Mouse (Mus musculus): ENCODE measurements at regions not wholly inside any gene's neighbourhood (a gene's known extent, or its start where the extent isn't known, plus 50 kb on each side); places are given as distances from the start of the nearest gene placed in this dataset.

- Histone ChIP-seq H3K36me3 (replicated peaks) (no peaks in the 10 kb centered on the region), H3K27me3 (ENCODE audit: insufficient read depth, low read length) (no peaks in the 10 kb centered on the region), H3K4me3 (ENCODE audit: low read depth, low read length) (no peak overlapping the region), H3K9me3 (replicated peaks) (0 out of 2 replicates have a peak, but pooled peaks cover 6% of the 10 kb centered on the region), H3K4me1 (ENCODE audit: insufficient read depth, low read depth, low read length) (no peaks in the 10 kb centered on the region)
- no peak for TF ChIP-seq TAL1 (conservative IDR thresholded peaks at IDR 0.05; ENCODE audit: low read depth, low read length)
- no peak for TF ChIP-seq POLR2AphosphoS5 (IDR thresholded peaks at IDR 0.05; ENCODE audit: insufficient replicate concordance, low read depth, low read length)
- no peak for TF ChIP-seq CTCF (IDR thresholded peaks at IDR 0.05; ENCODE audit: low read depth, low read length)
- no peak for TF ChIP-seq GATA1 (IDR thresholded peaks at IDR 0.05; ENCODE audit: borderline replicate concordance, low read length)
- no peak for TF ChIP-seq GATA2 (IDR thresholded peaks at IDR 0.05; ENCODE audit: borderline replicate concordance, low read depth, low read length)
- ATAC-seq (ENCODE audit: extremely low read depth, insufficient number of reproducible peaks, low FRiP score, poor library complexity, severe bottlenecking), result no peak
- DNase-seq (ENCODE audit: low spot score), result no peak
Observed at GRCm38 (mm10) chr16:77537351-77537750, 64.5 kb downstream of the Gm11146 start.

- Histone ChIP-seq H3K9me3 (replicated peaks) (0 out of 2 replicates have a peak, but pooled peaks cover 6% of the 10 kb centered on the region), H3K36me3 (replicated peaks) (no peaks in the 10 kb centered on the region), H3K4me3 (ENCODE audit: low read depth, low read length) (no peak overlapping the region), H3K4me1 (ENCODE audit: insufficient read depth, low read depth, low read length) (no peaks in the 10 kb centered on the region), H3K27me3 (ENCODE audit: insufficient read depth, low read length) (no peaks in the 10 kb centered on the region)
- no peak for DNase-seq (ENCODE audit: low spot score)
- TF ChIP-seq POLR2AphosphoS5 (IDR thresholded peaks at IDR 0.05; ENCODE audit: insufficient replicate concordance, low read depth, low read length) (no peak), GATA1 (IDR thresholded peaks at IDR 0.05; ENCODE audit: borderline replicate concordance, low read length) (no peak)
- ATAC-seq (ENCODE audit: extremely low read depth, insufficient number of reproducible peaks, low FRiP score, poor library complexity, severe bottlenecking), result no peak
Observed at GRCm38 (mm10) chr16:77536746-77537145, 65.1 kb downstream of the Gm11146 start.

GRCm38 (mm10) chr16:77536314-77536713, 65.6 kb downstream of the Gm11146 start:
- Histone ChIP-seq H3K9me3 (replicated peaks) (0 out of 2 replicates have a peak, but pooled peaks cover 6% of the 10 kb centered on the region), H3K27me3 (ENCODE audit: insufficient read depth, low read length) (no peaks in the 10 kb centered on the region), H3K4me1 (ENCODE audit: insufficient read depth, low read depth, low read length) (no peaks in the 10 kb centered on the region), H3K4me3 (ENCODE audit: low read depth, low read length) (no peak overlapping the region), H3K36me3 (replicated peaks) (no peaks in the 10 kb centered on the region)
- TF ChIP-seq GATA2 (IDR thresholded peaks at IDR 0.05; ENCODE audit: borderline replicate concordance, low read depth, low read length) (no peak), GATA1 (IDR thresholded peaks at IDR 0.05; ENCODE audit: borderline replicate concordance, low read length) (no peak), TAL1 (conservative IDR thresholded peaks at IDR 0.05; ENCODE audit: low read depth, low read length) (no peak), CTCF (IDR thresholded peaks at IDR 0.05; ENCODE audit: low read depth, low read length) (no peak), POLR2AphosphoS5 (IDR thresholded peaks at IDR 0.05; ENCODE audit: insufficient replicate concordance, low read depth, low read length) (no peak)
- DNase-seq (ENCODE audit: low spot score) (no peak), ATAC-seq (ENCODE audit: extremely low read depth, insufficient number of reproducible peaks, low FRiP score, poor library complexity, severe bottlenecking) (no peak)

GRCm38 (mm10) chr16:77535021-77535420, 66.9 kb downstream of the Gm11146 start:
- no peak for TF ChIP-seq CTCF (IDR thresholded peaks at IDR 0.05; ENCODE audit: low read depth, low read length)
- no peak for TF ChIP-seq POLR2AphosphoS5 (IDR thresholded peaks at IDR 0.05; ENCODE audit: insufficient replicate concordance, low read depth, low read length)
- no peak for TF ChIP-seq GATA2 (IDR thresholded peaks at IDR 0.05; ENCODE audit: borderline replicate concordance, low read depth, low read length)
- TF ChIP-seq TAL1 (conservative IDR thresholded peaks at IDR 0.05; ENCODE audit: low read depth, low read length), result no peak
- no peak for TF ChIP-seq GATA1 (IDR thresholded peaks at IDR 0.05; ENCODE audit: borderline replicate concordance, low read length)
- H3K4me3 ChIP-seq (ENCODE audit: low read depth, low read length), result no peak overlapping the region
- no peak for ATAC-seq (ENCODE audit: extremely low read depth, insufficient number of reproducible peaks, low FRiP score, poor library complexity, severe bottlenecking)
- DNase-seq (ENCODE audit: low spot score), result no peak
- no peaks in the 10 kb centered on the region for H3K36me3 ChIP-seq (replicated peaks)
- 0 out of 2 replicates have a peak, but pooled peaks cover 6% of the 10 kb centered on the region for H3K9me3 ChIP-seq (replicated peaks)
- no peaks in the 10 kb centered on the region for H3K4me1 ChIP-seq (ENCODE audit: insufficient read depth, low read depth, low read length)
- no peaks in the 10 kb centered on the region for H3K27me3 ChIP-seq (ENCODE audit: insufficient read depth, low read length)

GRCm38 (mm10) chr16:77531596-77531995, 70.3 kb downstream of the Gm11146 start:
- no peak for ATAC-seq (ENCODE audit: extremely low read depth, insufficient number of reproducible peaks, low FRiP score, poor library complexity, severe bottlenecking)
- H3K4me1 ChIP-seq (ENCODE audit: insufficient read depth, low read depth, low read length), result no peaks in the 10 kb centered on the region
- no peak overlapping the region for H3K4me3 ChIP-seq (ENCODE audit: low read depth, low read length)
- TF ChIP-seq GATA2 (IDR thresholded peaks at IDR 0.05; ENCODE audit: borderline replicate concordance, low read depth, low read length), result no peak
- TF ChIP-seq TAL1 (conservative IDR thresholded peaks at IDR 0.05; ENCODE audit: low read depth, low read length), result no peak
- TF ChIP-seq POLR2AphosphoS5 (IDR thresholded peaks at IDR 0.05; ENCODE audit: insufficient replicate concordance, low read depth, low read length), result no peak
- H3K27me3 ChIP-seq (ENCODE audit: insufficient read depth, low read length), result no peaks in the 10 kb centered on the region
- no peaks in the 10 kb centered on the region for H3K36me3 ChIP-seq (replicated peaks)
- 0 out of 2 replicates have a peak, but pooled peaks cover under 1% of the 10 kb centered on the region for H3K9me3 ChIP-seq (replicated peaks)
- no peak for DNase-seq (ENCODE audit: low spot score)

- DNase-seq (ENCODE audit: low spot score) (no peak), ATAC-seq (ENCODE audit: extremely low read depth, insufficient number of reproducible peaks, low FRiP score, poor library complexity, severe bottlenecking) (no peak)
- no peak for TF ChIP-seq GATA2 (IDR thresholded peaks at IDR 0.05; ENCODE audit: borderline replicate concordance, low read depth, low read length)
- no peak for TF ChIP-seq CTCF (IDR thresholded peaks at IDR 0.05; ENCODE audit: low read depth, low read length)
- no peak for TF ChIP-seq TAL1 (conservative IDR thresholded peaks at IDR 0.05; ENCODE audit: low read depth, low read length)
- no peak for TF ChIP-seq GATA1 (IDR thresholded peaks at IDR 0.05; ENCODE audit: borderline replicate concordance, low read length)
- no peak for TF ChIP-seq POLR2AphosphoS5 (IDR thresholded peaks at IDR 0.05; ENCODE audit: insufficient replicate concordance, low read depth, low read length)
- Histone ChIP-seq H3K4me3 (ENCODE audit: low read depth, low read length) (no peak overlapping the region), H3K36me3 (replicated peaks) (no peaks in the 10 kb centered on the region), H3K4me1 (ENCODE audit: insufficient read depth, low read depth, low read length) (no peaks in the 10 kb centered on the region), H3K27me3 (ENCODE audit: insufficient read depth, low read length) (no peaks in the 10 kb centered on the region), H3K9me3 (replicated peaks) (0 out of 2 replicates have a peak, but pooled peaks cover 2% of the 10 kb centered on the region)
Observed at GRCm38 (mm10) chr16:77527951-77528350, 73.9 kb downstream of the Gm11146 start.

GRCm38 (mm10) chr16:77514606-77515005, 87.3 kb downstream of the Gm11146 start:
- no peak for DNase-seq (ENCODE audit: low spot score)

More at GRCm38 (mm10) chr16:77514606-77515005, 87.3 kb downstream of the Gm11146 start:
- ATAC-seq (ENCODE audit: extremely low read depth, insufficient number of reproducible peaks, low FRiP score, poor library complexity, severe bottlenecking), result no peak
- Histone ChIP-seq H3K36me3 (replicated peaks) (no peaks in the 10 kb centered on the region), H3K4me3 (ENCODE audit: low read depth, low read length) (no peak overlapping the region), H3K9me3 (replicated peaks) (no peaks in the 10 kb centered on the region; the same call in 1 of the 2 replicates), H3K27me3 (ENCODE audit: insufficient read depth, low read length) (no peaks in the 10 kb centered on the region), H3K4me1 (ENCODE audit: insufficient read depth, low read depth, low read length) (no peaks in the 10 kb centered on the region)
- TF ChIP-seq GATA2 (IDR thresholded peaks at IDR 0.05; ENCODE audit: borderline replicate concordance, low read depth, low read length), result no peak

Data from G1E (cell line).